Mouse (Mus musculus) left cerebral cortex, adult 18-20 months (tissue): Measurements from ENCODE around the gene Pld5. TPM values are rescaled to one million over a fixed set of nuclear protein-coding genes. Genes with fewer than 3 reads are reported as not detected.

ENCODE experiments used
- DNase-seq, 2 experiments: peaks; one replicate each; pipeline ENCODE4 v3.0.0; 2021 to 2022; ENCODE audit warnings: low spot score in 2 of 2, mixed read lengths in 1 of 2
- total RNA-seq, 2 experiments: library from RNA; stranded (reverse); gene quantifications; 2 replicates each; pipeline ENCODE4 v1.2.3; 2021

Pld5 gene
- total RNA-seq, 2 experiments from 2014 or later, result 9.5 to 10.5 TPM

GRCm38 (mm10) chr1:175967004-175967745 is 307.9 kb downstream of the Pld5 start:
- DNase-seq, result no peak

GRCm38 (mm10) chr1:175961786-175962185 is 313.3 kb downstream of the Pld5 start:
- DNase-seq, result no peak

GRCm38 (mm10) chr1:175950851-175951250 is 324.3 kb downstream of the Pld5 start:
- DNase-seq, result no peak

GRCm38 (mm10) chr1:175950421-175950820 is 324.7 kb downstream of the Pld5 start:
- no peak for DNase-seq

GRCm38 (mm10) chr1:175946718-175947315 is 328.3 kb downstream of the Pld5 start:
- no peak for DNase-seq

GRCm38 (mm10) chr1:175943168-175943567 is 331.9 kb downstream of the Pld5 start:
- no peak for DNase-seq

GRCm38 (mm10) chr1:175938731-175939130 is 336.4 kb downstream of the Pld5 start:
- no peak for DNase-seq

GRCm38 (mm10) chr1:175936282-175936737 is 338.8 kb downstream of the Pld5 start:
- peak; percentile 78 to 89 for DNase-seq

GRCm38 (mm10) chr1:175931391-175931790 is 343.7 kb downstream of the Pld5 start:
- DNase-seq, result no peak

- DNase-seq, result peak; percentile 81 to 90
Observed at GRCm38 (mm10) chr1:175923848-175924787, 351.0 kb downstream of the Pld5 start.

- DNase-seq, result no peak
Observed at GRCm38 (mm10) chr1:175921091-175921490, 354.0 kb downstream of the Pld5 start.

GRCm38 (mm10) chr1:175920029-175920428 is 355.1 kb downstream of the Pld5 start, which contains the start of gene Gm38100:
Gene Gm38100 (plus strand): TSS chr1:175920329.
- no peak for DNase-seq

- DNase-seq, result no peak
Observed at GRCm38 (mm10) chr1:175913728-175914303, 361.3 kb downstream of the Pld5 start.
